Mouse (Mus musculus): ENCODE measurements around the gene Unc5c. TPM values are rescaled to one million over a fixed set of nuclear protein-coding genes. Genes with fewer than 3 reads are reported as not detected.

Gene Unc5c
- polyA plus RNA-seq, 1 experiment: 0.22 TPM

DNA sequence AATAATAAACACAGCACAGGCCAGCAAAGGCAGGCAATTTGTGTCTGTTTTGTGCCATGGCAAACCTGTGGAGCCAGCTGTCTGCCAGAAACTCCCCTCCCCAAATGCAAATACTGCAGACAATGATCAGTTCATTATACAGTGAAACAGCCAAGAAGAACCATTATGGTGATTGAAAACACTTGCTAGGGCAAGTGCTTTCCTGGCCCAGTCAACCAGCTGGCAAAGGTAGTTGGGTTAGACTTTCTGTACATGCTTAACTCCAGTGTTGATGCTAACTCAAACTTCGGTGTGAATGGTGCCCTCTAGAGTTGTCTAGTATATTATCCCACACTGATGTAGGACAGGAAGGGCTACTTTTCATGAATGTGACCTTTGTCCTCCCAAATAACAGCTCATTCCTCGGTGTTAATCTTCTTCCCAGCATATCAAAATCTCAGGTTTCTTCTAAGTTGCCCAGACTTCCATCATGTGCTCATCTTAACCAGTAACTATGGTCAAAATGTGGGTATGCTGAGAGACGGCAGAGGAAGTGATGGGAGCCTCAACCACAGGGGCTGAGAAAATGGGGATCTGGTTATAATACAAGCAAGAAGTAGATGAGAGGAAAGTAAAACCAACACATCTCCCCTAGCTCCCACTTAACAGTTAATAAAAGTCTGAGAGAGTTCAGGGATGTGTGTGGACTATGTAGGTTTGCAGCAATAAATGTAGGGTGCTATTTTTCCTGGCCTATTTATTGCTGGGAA, 194.2 kb downstream of the Unc5c start:
- no peak overlapping the region for H3K4me3 ChIP-seq (ENCODE audit: control insufficient read depth, low read depth, low read length)
- no peaks in the 10 kb centered on the region for H3K36me3 ChIP-seq (ENCODE audit: control insufficient read depth, insufficient read depth, low read length)
- H3K27me3 ChIP-seq (ENCODE audit: control insufficient read depth, insufficient read depth, low read length): no peaks in the 10 kb centered on the region
- no peak overlapping the region for H3K27ac ChIP-seq (ENCODE audit: control insufficient read depth, insufficient read depth, low read depth, low read length)
- H3K4me1 ChIP-seq (ENCODE audit: control insufficient read depth, insufficient read depth, low read length): no peaks in the 10 kb centered on the region
- TF ChIP-seq POLR2A (IDR thresholded peaks at IDR 0.05; ENCODE audit: control insufficient read depth, low read depth, low read length): no peak
- no peak for TF ChIP-seq CTCF (IDR thresholded peaks at IDR 0.05; ENCODE audit: control insufficient read depth, insufficient read depth, insufficient replicate concordance, low read depth, low read length)

GRCm38 (mm10) chr3:141660065-141661062, 195.3 kb downstream of the Unc5c start:
- no peak overlapping the region for H3K27ac ChIP-seq (ENCODE audit: control insufficient read depth, insufficient read depth, low read depth, low read length)
- H3K27me3 ChIP-seq (ENCODE audit: control insufficient read depth, insufficient read depth, low read length): no peaks in the 10 kb centered on the region
- H3K4me1 ChIP-seq (ENCODE audit: control insufficient read depth, insufficient read depth, low read length): no peaks in the 10 kb centered on the region
- no peak overlapping the region for H3K4me3 ChIP-seq (ENCODE audit: control insufficient read depth, low read depth, low read length)
- no peak for TF ChIP-seq POLR2A (IDR thresholded peaks at IDR 0.05; ENCODE audit: control insufficient read depth, low read depth, low read length)
- no peak for TF ChIP-seq CTCF (IDR thresholded peaks at IDR 0.05; ENCODE audit: control insufficient read depth, insufficient read depth, insufficient replicate concordance, low read depth, low read length)
- H3K36me3 ChIP-seq (ENCODE audit: control insufficient read depth, insufficient read depth, low read length): no peaks in the 10 kb centered on the region

GRCm38 (mm10) chr3:141689113-141689512, 224.1 kb downstream of the Unc5c start:
- no peaks in the 10 kb centered on the region for H3K4me1 ChIP-seq (ENCODE audit: control insufficient read depth, insufficient read depth, low read length)
- H3K36me3 ChIP-seq (ENCODE audit: control insufficient read depth, insufficient read depth, low read length): no peaks in the 10 kb centered on the region
- H3K27ac ChIP-seq (ENCODE audit: control insufficient read depth, insufficient read depth, low read depth, low read length): no peak overlapping the region
- TF ChIP-seq POLR2A (IDR thresholded peaks at IDR 0.05; ENCODE audit: control insufficient read depth, low read depth, low read length) (no peak), CTCF (IDR thresholded peaks at IDR 0.05; ENCODE audit: control insufficient read depth, insufficient read depth, insufficient replicate concordance, low read depth, low read length) (no peak)
- H3K27me3 ChIP-seq (ENCODE audit: control insufficient read depth, insufficient read depth, low read length): no peaks in the 10 kb centered on the region
- no peak overlapping the region for H3K4me3 ChIP-seq (ENCODE audit: control insufficient read depth, low read depth, low read length)

- Histone ChIP-seq H3K4me3 (ENCODE audit: control insufficient read depth, low read depth, low read length) (no peak overlapping the region), H3K27me3 (ENCODE audit: control insufficient read depth, insufficient read depth, low read length) (no peaks in the 10 kb centered on the region), H3K4me1 (ENCODE audit: control insufficient read depth, insufficient read depth, low read length) (no peaks in the 10 kb centered on the region), H3K27ac (ENCODE audit: control insufficient read depth, insufficient read depth, low read depth, low read length) (no peak overlapping the region), H3K36me3 (ENCODE audit: control insufficient read depth, insufficient read depth, low read length) (no peaks in the 10 kb centered on the region)
- no peak for TF ChIP-seq CTCF (IDR thresholded peaks at IDR 0.05; ENCODE audit: control insufficient read depth, insufficient read depth, insufficient replicate concordance, low read depth, low read length)
- no peak for TF ChIP-seq POLR2A (IDR thresholded peaks at IDR 0.05; ENCODE audit: control insufficient read depth, low read depth, low read length)
These were observed 225.7 kb downstream of the Unc5c start for GRCm38 (mm10) chr3:141690676-141691075.

GRCm38 (mm10) chr3:141691418-141691817, 226.4 kb downstream of the Unc5c start:
- no peak overlapping the region for H3K4me3 ChIP-seq (ENCODE audit: control insufficient read depth, low read depth, low read length)
- H3K27ac ChIP-seq (ENCODE audit: control insufficient read depth, insufficient read depth, low read depth, low read length): no peak overlapping the region
- H3K27me3 ChIP-seq (ENCODE audit: control insufficient read depth, insufficient read depth, low read length): no peaks in the 10 kb centered on the region
- H3K4me1 ChIP-seq (ENCODE audit: control insufficient read depth, insufficient read depth, low read length): no peaks in the 10 kb centered on the region
- TF ChIP-seq CTCF (IDR thresholded peaks at IDR 0.05; ENCODE audit: control insufficient read depth, insufficient read depth, insufficient replicate concordance, low read depth, low read length) (no peak), POLR2A (IDR thresholded peaks at IDR 0.05; ENCODE audit: control insufficient read depth, low read depth, low read length) (no peak)
- no peaks in the 10 kb centered on the region for H3K36me3 ChIP-seq (ENCODE audit: control insufficient read depth, insufficient read depth, low read length)

GRCm38 (mm10) chr3:141691846-141692245, 226.8 kb downstream of the Unc5c start:
- Histone ChIP-seq H3K36me3 (ENCODE audit: control insufficient read depth, insufficient read depth, low read length) (no peaks in the 10 kb centered on the region), H3K27ac (ENCODE audit: control insufficient read depth, insufficient read depth, low read depth, low read length) (no peak overlapping the region), H3K4me3 (ENCODE audit: control insufficient read depth, low read depth, low read length) (no peak overlapping the region), H3K27me3 (ENCODE audit: control insufficient read depth, insufficient read depth, low read length) (no peaks in the 10 kb centered on the region), H3K4me1 (ENCODE audit: control insufficient read depth, insufficient read depth, low read length) (no peaks in the 10 kb centered on the region)
- TF ChIP-seq POLR2A (IDR thresholded peaks at IDR 0.05; ENCODE audit: control insufficient read depth, low read depth, low read length) (no peak), CTCF (IDR thresholded peaks at IDR 0.05; ENCODE audit: control insufficient read depth, insufficient read depth, insufficient replicate concordance, low read depth, low read length) (no peak)

DNA sequence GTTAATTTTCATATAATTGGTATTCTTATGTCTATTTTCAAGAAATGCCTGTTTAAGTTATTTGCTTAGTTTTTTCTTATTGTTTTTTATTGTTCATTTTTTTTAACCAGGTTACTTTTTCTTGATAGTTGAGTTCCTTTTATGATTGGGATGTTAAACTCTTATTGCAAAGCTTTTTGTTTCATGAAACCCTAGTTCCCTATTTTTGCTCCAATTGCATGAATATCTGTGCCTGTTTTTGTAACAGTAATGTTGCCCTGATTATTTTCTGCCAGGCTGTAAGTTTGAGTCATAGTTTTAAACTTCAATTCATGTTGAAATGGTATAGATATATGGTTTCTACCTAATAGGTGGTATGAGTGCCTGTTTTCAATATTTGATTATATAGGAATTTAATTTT, 234.2 kb downstream of the Unc5c start:
- H3K4me3 ChIP-seq (ENCODE audit: control insufficient read depth, low read depth, low read length): no peak overlapping the region
- H3K4me1 ChIP-seq (ENCODE audit: control insufficient read depth, insufficient read depth, low read length): no peaks in the 10 kb centered on the region
- no peak for TF ChIP-seq POLR2A (IDR thresholded peaks at IDR 0.05; ENCODE audit: control insufficient read depth, low read depth, low read length)
- TF ChIP-seq CTCF (IDR thresholded peaks at IDR 0.05; ENCODE audit: control insufficient read depth, insufficient read depth, insufficient replicate concordance, low read depth, low read length): no peak
- H3K36me3 ChIP-seq (ENCODE audit: control insufficient read depth, insufficient read depth, low read length): no peaks in the 10 kb centered on the region
- H3K27ac ChIP-seq (ENCODE audit: control insufficient read depth, insufficient read depth, low read depth, low read length): no peak overlapping the region
- H3K27me3 ChIP-seq (ENCODE audit: control insufficient read depth, insufficient read depth, low read length): no peaks in the 10 kb centered on the region

Data from testis, adult 2 months (tissue).